Mouse (Mus musculus): ENCODE measurements around the gene Kdm2b. TPM values are rescaled to one million over a fixed set of nuclear protein-coding genes. Genes with fewer than 3 reads are reported as not detected.

Kdm2b gene
- polyA plus RNA-seq, 1 experiment from 2014 or later: 108 TPM

DNA sequence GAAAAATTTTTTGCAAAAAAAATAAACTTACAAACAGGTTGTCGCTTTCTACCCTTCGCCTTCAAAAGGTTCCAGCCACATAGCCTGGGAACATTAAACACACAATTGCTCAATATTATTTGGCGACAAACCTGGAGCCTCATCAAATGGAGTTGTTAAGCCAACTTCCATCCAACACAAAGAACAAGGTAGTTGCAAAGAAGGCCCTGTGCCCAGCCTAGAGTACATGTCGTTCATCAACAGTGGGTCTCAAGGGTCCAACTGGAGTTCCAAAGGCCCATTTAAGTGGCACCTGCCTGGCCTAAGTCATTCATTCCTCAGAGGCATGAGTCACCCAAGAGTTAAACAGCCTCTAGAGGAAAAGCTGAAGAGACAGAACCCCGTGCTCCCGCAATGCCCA lies 52.6 kb downstream of the Kdm2b start:
- ATAC-seq (ENCODE audit: low FRiP score): no peak
- no peaks in the 10 kb centered on the region for H3K27me3 ChIP-seq
- H3K9ac ChIP-seq: no peak overlapping the region
- 92% methylated on average over 6 of the region's 6 CpGs for WGBS
- peaks cover 15% of the 10 kb centered on the region for H3K36me3 ChIP-seq (replicated peaks)
- no peaks in the 10 kb centered on the region for H3K4me1 ChIP-seq
- H3K4me3 ChIP-seq (replicated peaks): no peak overlapping the region
- H3K27ac ChIP-seq: no peak overlapping the region
- no peaks in the 10 kb centered on the region for H3K9me3 ChIP-seq
- no peak overlapping the region for H3K4me2 ChIP-seq

DNA sequence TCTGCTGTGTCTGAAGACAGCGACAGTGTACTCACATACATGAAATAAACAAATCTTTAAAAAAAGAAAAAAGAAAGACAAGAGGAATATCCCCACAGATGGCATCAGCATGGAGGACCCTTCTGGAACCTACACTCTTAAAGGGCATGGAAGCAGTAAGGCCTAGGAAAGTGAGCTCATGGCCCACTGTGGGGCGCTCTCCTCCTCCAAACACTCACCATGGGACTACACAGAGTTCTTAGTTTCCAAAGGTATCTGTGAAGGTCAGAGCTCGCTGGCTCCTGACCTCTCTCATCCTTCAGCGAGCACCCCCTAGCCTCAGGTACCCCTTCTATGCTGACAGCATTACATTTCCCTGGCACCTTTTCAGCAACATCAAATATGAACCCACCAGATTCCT lies 53.8 kb downstream of the Kdm2b start:
- no peaks in the 10 kb centered on the region for H3K9me3 ChIP-seq
- 91% methylated on average over 4 of the region's 4 CpGs for whole genome bisulfite sequencing
- no peak overlapping the region for H3K4me2 ChIP-seq

DNA sequence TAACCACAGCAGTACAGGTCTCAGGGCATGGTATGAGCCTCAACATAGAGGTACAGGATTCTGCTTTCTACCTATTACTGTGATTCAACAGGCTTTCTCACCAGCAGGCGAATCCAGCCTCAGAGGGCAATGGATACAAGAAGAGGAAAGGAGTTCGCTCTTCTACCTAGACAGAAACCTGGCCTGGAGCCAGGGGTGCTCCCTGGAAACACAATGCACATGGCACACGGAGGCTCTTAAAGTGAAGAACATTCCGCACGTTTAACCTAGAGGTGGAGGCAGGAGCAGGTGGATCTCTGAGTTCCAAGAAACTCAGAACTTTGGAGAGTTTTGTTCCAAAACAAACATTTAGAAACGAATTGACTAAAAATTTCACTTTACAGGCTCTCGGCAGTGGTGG lies 58.6 kb downstream of the Kdm2b start:
- ATAC-seq (ENCODE audit: low FRiP score): no peak
- Histone ChIP-seq H3K4me3 (replicated peaks) (no peak overlapping the region), H3K27ac (no peak overlapping the region), H3K4me2 (no peak overlapping the region), H3K9me3 (no peaks in the 10 kb centered on the region), H3K36me3 (replicated peaks) (peaks cover 20% of the 10 kb centered on the region), H3K4me1 (no peaks in the 10 kb centered on the region), H3K9ac (no peak overlapping the region), H3K27me3 (no peaks in the 10 kb centered on the region)
- WGBS: 82% methylated on average over 7 of the region's 7 CpGs

More for the DNA sequence above, 53.8 kb downstream of the Kdm2b start:
- Histone ChIP-seq H3K27ac (no peak overlapping the region), H3K36me3 (replicated peaks) (peaks cover 19% of the 10 kb centered on the region), H3K27me3 (no peaks in the 10 kb centered on the region), H3K4me1 (no peaks in the 10 kb centered on the region), H3K9ac (no peak overlapping the region), H3K4me3 (replicated peaks) (no peak overlapping the region)
- no peak for ATAC-seq (ENCODE audit: low FRiP score)

DNA sequence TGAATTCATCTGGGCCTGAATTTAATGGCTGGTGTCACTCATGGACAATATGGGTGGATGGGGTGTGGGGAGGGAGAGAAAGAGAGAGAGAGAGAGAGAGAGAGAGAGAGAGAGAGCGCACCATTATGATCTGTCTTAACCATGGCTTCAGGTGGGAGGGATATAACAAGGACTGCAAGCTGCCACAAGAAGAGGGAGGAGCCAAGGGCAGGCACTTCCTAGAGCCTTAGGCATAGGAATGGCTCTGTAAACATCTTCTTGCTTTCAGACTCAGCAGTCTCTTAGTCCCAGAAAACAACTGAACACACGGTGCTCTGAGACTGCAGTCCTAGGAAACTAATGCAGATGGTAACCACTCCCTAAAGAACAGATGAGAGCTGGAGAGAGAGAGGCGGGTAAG lies 61.3 kb downstream of the Kdm2b start:
- H3K4me3 ChIP-seq (replicated peaks): no peak overlapping the region
- no peak overlapping the region for H3K4me2 ChIP-seq
- 92% methylated on average over 3 of the region's 3 CpGs for WGBS
- H3K9ac ChIP-seq: no peak overlapping the region
- H3K9me3 ChIP-seq: no peaks in the 10 kb centered on the region
- H3K27me3 ChIP-seq: no peaks in the 10 kb centered on the region
- no peaks in the 10 kb centered on the region for H3K4me1 ChIP-seq
- no peak for ATAC-seq (ENCODE audit: low FRiP score)
- no peak overlapping the region for H3K27ac ChIP-seq
- H3K36me3 ChIP-seq (replicated peaks): peaks cover 20% of the 10 kb centered on the region

DNA sequence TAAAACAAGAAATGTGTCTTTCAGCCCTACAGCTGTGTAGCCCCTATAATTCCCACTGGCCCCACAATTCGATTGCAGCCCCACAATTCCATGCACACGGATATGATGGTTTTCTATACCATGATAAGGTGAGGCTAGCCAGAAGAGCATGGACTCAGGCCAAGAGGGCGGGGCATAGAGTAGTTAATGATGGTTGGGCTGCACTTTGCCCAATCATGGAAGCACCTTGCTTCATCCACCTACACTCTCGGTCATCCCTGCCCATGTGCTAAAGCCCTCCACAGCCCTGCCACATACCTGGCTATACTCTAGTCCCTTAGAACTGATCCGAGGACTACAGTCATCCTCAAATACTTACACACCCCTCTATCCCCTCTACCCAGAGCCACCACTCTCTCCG lies 61.9 kb downstream of the Kdm2b start:
- no peak overlapping the region for H3K27ac ChIP-seq
- H3K9ac ChIP-seq: no peak overlapping the region
- H3K4me2 ChIP-seq: no peak overlapping the region
- no peak for ATAC-seq (ENCODE audit: low FRiP score)
- H3K4me3 ChIP-seq (replicated peaks): no peak overlapping the region
- H3K4me1 ChIP-seq: no peaks in the 10 kb centered on the region
- peaks cover 18% of the 10 kb centered on the region for H3K36me3 ChIP-seq (replicated peaks)
- no peaks in the 10 kb centered on the region for H3K27me3 ChIP-seq
- no peaks in the 10 kb centered on the region for H3K9me3 ChIP-seq
- 86% methylated on average over 6 of the region's 6 CpGs for WGBS

DNA sequence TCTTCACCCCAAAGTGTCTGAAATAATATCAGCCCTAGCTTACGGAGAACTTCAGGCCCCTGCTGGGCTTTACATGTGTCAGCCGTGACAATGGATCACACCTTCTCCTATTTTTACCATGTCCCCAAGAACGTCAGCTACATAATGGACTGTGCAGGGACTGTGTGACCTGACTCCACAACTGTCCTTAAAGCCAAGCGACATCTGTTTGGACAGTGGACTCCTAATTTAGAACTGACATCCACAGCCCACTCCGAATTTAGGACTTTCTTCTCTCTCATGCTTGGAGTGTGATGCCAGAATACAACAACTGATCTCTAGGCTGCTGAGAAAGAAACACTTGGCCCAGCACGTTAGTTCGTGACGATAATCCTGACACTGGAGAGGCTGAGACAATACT lies 62.5 kb downstream of the Kdm2b start:
- Histone ChIP-seq H3K27me3 (no peaks in the 10 kb centered on the region), H3K4me2 (no peak overlapping the region), H3K36me3 (replicated peaks) (peaks cover 11% of the 10 kb centered on the region), H3K4me1 (no peaks in the 10 kb centered on the region), H3K4me3 (replicated peaks) (no peak overlapping the region), H3K9me3 (no peaks in the 10 kb centered on the region), H3K9ac (no peak overlapping the region), H3K27ac (no peak overlapping the region)
- ATAC-seq (ENCODE audit: low FRiP score): no peak
- 78% methylated on average over 8 of the region's 8 CpGs for WGBS

DNA sequence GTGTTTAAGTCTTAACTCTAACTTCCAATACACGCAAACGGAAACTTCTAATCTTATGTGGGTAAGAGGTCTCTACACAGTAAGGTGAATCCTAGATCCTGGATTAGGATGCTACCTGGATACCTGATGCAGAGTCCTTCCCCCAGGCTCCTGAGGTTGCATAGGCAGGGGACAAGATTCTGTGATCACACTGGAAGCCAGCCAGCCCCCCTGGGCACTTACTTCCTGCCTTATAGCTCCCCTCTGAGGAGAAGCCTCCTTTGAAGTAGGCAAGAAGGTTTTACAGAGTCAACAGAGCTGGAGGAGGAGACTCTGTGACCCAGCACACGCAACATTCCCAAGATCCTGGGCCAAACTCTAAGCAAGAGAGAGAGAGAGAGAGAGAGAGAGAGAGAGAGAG lies 63.3 kb downstream of the Kdm2b start:
- 85% methylated on average over 3 of the region's 3 CpGs for WGBS
- Histone ChIP-seq H3K4me3 (replicated peaks) (no peak overlapping the region), H3K9ac (no peak overlapping the region), H3K27ac (no peak overlapping the region), H3K36me3 (replicated peaks) (peaks cover 5% of the 10 kb centered on the region; the same call in 1 of the 2 replicates), H3K9me3 (no peaks in the 10 kb centered on the region), H3K4me1 (no peaks in the 10 kb centered on the region), H3K27me3 (no peaks in the 10 kb centered on the region), H3K4me2 (no peak overlapping the region)
- ATAC-seq (ENCODE audit: low FRiP score): no peak

DNA sequence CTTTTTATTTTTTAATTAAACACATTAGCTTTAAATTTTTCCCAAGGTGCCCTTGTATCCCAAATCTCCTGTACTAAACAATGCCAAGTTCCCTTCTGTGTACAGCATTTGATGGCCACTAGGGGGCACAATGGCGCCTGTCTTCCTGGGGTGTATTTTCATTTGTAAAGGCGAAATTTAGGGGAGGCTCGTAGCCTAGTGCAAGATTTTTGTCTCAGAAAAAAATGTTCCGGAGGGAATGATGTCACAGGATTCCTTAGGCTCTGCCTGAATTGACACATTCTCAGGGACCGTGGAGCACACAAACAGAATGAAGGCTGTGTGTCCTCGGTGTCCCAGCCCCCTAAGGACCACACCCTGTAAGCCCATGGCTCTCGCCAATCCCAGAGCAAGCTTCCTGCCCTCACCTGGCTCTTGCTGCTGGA lies 64.1 kb downstream of the Kdm2b start:
- Histone ChIP-seq H3K9ac (no peak overlapping the region), H3K9me3 (no peaks in the 10 kb centered on the region), H3K27ac (no peak overlapping the region), H3K4me1 (no peaks in the 10 kb centered on the region), H3K36me3 (replicated peaks) (peaks cover 5% of the 10 kb centered on the region; the same call in 1 of the 2 replicates), H3K4me2 (no peak overlapping the region), H3K4me3 (replicated peaks) (no peak overlapping the region), H3K27me3 (no peaks in the 10 kb centered on the region)
- ATAC-seq (ENCODE audit: low FRiP score): no peak
- WGBS: 37% methylated on average over 7 of the region's 7 CpGs

DNA sequence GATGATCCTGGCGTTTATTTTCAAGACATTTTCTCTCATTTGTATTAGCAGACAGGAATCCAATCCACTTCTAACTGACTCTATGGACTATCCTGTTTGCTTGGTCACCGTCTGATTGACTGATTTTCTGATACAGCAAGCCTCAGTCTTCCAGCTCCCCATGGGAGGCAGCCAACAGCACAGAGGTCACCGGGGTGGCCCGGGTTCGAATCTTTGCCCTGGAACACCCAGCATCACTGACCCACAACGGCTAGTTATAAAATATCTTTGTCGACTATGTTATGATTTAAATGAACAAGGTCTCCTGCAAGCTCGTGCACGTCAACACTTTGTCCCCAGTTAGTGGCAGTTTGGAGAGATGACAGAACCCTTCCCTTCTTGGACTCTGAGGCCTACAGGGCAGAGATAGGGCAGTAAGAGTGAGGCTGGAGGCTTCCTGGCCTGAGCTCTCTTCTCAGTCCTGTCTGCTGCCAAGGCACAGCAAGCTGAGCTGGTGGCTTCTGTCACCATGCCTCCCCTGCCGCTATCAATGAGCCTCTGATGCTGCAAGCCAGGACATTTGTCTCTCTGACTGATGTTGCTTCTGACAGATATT lies 65.7 kb downstream of the Kdm2b start:
- WGBS: 95% methylated on average over 10 of the region's 10 CpGs

DNA sequence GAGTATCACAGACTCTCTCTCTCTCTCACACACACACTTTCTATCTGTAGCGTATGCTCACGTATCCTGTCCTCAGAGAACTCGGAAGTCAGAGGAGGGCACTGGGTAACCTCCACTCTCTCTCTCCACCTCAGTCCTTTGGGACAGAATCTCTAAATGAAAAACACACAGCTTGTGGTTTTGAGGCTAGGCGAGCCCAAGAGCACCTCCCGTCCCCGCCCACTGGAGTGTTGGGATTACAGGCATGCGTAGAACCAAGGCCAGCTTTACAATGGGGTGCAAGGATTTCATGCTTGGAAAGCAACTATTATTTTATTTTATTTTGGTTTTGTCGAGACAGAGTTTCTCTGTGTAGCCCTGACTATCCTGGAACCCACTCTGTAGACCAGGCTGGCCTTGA lies 67.7 kb downstream of the Kdm2b start:
- H3K36me3 ChIP-seq (replicated peaks): no peaks in the 10 kb centered on the region
- H3K4me3 ChIP-seq (replicated peaks): no peak overlapping the region
- H3K9ac ChIP-seq: no peak overlapping the region
- WGBS: 94% methylated on average over 8 of the region's 8 CpGs
- H3K27ac ChIP-seq: no peak overlapping the region
- H3K4me1 ChIP-seq: no peaks in the 10 kb centered on the region
- H3K27me3 ChIP-seq: no peaks in the 10 kb centered on the region
- no peak overlapping the region for H3K4me2 ChIP-seq
- H3K9me3 ChIP-seq: no peaks in the 10 kb centered on the region
- no peak for ATAC-seq (ENCODE audit: low FRiP score)

More for the DNA sequence above, 65.7 kb downstream of the Kdm2b start:
- no peak overlapping the region for H3K4me3 ChIP-seq (replicated peaks)
- no peak overlapping the region for H3K27ac ChIP-seq
- no peak for ATAC-seq (ENCODE audit: low FRiP score)
- H3K4me1 ChIP-seq: no peaks in the 10 kb centered on the region
- H3K27me3 ChIP-seq: no peaks in the 10 kb centered on the region
- H3K9ac ChIP-seq: no peak overlapping the region
- peaks cover 5% of the 10 kb centered on the region; the same call in 1 of the 2 replicates for H3K36me3 ChIP-seq (replicated peaks)
- H3K9me3 ChIP-seq: no peaks in the 10 kb centered on the region
- H3K4me2 ChIP-seq: no peak overlapping the region

DNA sequence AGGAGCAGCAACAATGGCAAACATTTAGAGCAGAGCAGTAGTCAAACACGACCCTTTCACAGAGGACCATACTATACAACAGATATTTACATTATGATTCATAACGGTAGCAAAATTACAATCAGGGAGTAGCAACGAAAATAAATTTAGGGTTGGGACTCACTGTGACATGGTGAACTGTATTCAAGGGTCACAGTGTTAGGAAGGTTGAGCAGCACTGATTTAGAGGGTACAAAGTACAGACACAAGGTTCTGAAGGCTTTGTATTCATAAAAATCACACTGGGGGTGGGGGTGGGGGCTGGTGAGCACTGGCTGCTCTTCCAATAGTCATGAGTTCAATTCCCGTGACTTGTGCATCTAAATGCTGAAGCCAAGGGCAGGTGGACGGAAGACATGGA lies 69.1 kb downstream of the Kdm2b start:
- Histone ChIP-seq H3K27ac (no peak overlapping the region), H3K36me3 (replicated peaks) (no peaks in the 10 kb centered on the region; the same call in 1 of the 2 replicates), H3K9me3 (no peaks in the 10 kb centered on the region), H3K9ac (no peak overlapping the region), H3K27me3 (no peaks in the 10 kb centered on the region), H3K4me3 (replicated peaks) (no peak overlapping the region), H3K4me2 (no peak overlapping the region), H3K4me1 (no peaks in the 10 kb centered on the region)
- no peak for ATAC-seq (ENCODE audit: low FRiP score)
- WGBS: 94% methylated on average over 5 of the region's 5 CpGs

DNA sequence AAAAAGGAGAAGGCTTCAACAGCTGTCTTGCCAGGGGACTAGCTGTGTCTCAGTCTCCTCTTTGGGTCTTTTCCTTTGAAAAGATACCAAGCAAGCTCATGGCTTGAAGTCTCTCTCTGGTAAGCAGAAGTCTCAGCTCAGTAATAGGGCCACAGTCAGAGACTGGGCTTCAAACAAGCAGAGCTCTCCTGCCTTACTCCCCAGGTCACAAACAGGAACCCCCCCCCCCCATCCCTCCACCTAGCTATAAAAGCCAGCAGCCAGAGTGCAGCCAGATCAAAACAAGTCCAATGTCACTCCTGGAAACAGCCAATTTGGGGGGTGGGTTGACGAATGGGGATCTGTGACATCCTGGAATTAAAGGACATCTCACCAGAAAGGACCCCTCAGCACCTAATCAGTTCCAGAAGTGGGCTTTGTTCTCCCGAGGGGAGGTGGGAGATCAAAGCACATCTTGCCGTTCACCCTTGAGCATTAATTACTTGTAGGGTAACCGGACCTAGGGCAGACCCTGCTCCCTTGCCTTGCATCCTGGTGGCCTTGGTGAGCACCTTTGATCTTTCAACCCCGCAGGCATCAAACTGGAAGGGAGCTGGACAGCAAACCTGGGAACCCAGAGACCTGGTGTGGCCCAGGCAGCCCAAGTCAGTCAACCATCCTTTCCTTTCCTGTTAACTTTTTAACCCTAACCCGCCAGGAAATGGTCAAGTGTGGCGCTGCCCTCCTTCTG lies 71.5 kb downstream of the Kdm2b start:
- WGBS: 70% methylated on average over 7 of the region's 7 CpGs
- no peaks in the 10 kb centered on the region for H3K4me1 ChIP-seq
- H3K27me3 ChIP-seq: no peaks in the 10 kb centered on the region
- H3K9ac ChIP-seq: no peak overlapping the region
- H3K27ac ChIP-seq: no peak overlapping the region
- H3K4me3 ChIP-seq (replicated peaks): no peak overlapping the region
- no peak for ATAC-seq (ENCODE audit: low FRiP score)
- no peaks in the 10 kb centered on the region; the same call in 1 of the 2 replicates for H3K36me3 ChIP-seq (replicated peaks)
- no peak overlapping the region for H3K4me2 ChIP-seq
- H3K9me3 ChIP-seq: no peaks in the 10 kb centered on the region

DNA sequence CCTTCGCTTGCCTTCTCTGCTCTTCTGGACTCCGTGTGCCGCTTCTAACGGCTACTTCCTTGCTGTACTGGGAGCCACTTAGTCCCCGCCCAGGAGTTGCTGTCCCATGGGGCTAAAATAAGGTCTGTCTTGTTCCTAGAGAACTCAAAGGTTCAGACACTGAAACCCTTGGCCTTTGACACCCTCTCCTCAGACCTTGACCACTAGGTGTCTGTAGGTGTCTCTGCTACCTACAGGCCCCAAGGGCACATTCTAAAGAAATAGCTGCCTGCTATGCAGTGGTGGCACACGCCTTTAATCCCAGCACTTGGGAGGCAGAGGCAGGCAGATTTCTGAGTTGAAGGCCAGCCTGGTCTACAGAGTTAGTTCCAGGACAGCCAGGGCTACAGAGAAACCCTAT lies 73.5 kb downstream of the Kdm2b start:
- Histone ChIP-seq H3K9ac (no peak overlapping the region), H3K27me3 (no peaks in the 10 kb centered on the region), H3K27ac (no peak overlapping the region), H3K4me1 (no peaks in the 10 kb centered on the region), H3K4me2 (no peak overlapping the region), H3K36me3 (replicated peaks) (no peaks in the 10 kb centered on the region; the same call in 1 of the 2 replicates), H3K9me3 (no peaks in the 10 kb centered on the region), H3K4me3 (replicated peaks) (no peak overlapping the region)
- WGBS: 95% methylated on average over 6 of the region's 6 CpGs
- ATAC-seq (ENCODE audit: low FRiP score): no peak

Data from forebrain, embryonic 12.5 days (tissue).